Mouse (Mus musculus) kidney, adult 2 months (tissue): ENCODE results near the gene Rnf213.

Source experiments
- CTCF ChIP-seq: fragments of 200-500 bp; conservative IDR thresholded peaks from 2 replicates; pipeline ENCODE4 v1.5.1; 2011; ENCODE audit warnings: low read depth, mild to moderate bottlenecking, control low read depth, low read length, moderate library complexity, mixed read lengths; ENCODE audit not compliant: insufficient read depth, insufficient read length
- POLR2A ChIP-seq: fragments of 200-500 bp; IDR thresholded peaks from one replicate; pipeline ENCODE4 v1.6.1; 2011; ENCODE audit warnings: low read depth, low read length, control low read depth

DNA sequence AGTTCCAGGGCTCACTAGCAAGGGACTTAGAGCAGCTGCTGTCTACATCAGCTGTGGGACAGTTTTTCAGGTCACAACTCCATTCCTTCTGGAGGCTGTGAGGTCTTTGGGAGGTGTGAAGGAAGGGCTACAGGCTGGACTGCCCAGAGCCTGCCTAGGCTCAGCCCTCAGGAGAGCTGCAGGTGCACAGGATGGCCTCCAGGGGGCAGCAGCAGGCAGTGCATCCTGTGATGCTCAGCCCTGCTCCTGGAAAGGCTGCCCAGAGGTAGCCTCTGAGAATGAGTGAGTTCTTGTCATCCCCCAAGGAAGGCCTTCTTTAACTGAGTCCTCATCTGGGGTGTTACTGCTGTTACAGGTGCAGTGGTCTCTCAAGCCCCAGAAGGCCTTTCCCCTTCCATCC lies 110.8 kb downstream of the Rnf213 start:
- TF ChIP-seq CTCF (peak; percentile 97), POLR2A (no peak)
